Mouse (Mus musculus): ENCODE data around the gene Itpr3. TPM values are rescaled to one million over a fixed set of nuclear protein-coding genes. Genes with fewer than 3 reads are reported as not detected.
A peak's percentile ranks its signal among the peaks of the same experiment; 100 is the strongest.

Itpr3 gene
- polyA plus RNA-seq, 1 experiment: 42.0 TPM

DNA sequence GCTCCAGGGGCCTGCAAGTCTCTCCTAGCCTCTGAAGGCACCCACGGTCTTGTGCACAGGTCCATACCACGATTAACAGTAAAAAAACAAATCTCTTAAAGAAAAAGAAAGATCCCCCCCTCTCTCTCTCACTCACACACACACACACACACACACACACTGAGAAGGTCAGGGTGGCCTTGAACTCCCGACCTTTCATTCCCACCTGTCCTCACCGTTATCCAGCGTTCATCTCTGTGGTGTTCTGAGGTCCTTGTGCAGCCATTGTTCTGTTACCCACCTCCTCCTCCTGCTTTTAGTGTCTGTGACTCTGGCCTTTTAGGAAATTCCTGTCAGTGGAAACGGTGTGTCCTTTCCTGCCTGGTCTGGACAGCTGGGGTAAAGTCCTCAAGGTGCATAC lies 21.4 kb downstream of the Itpr3 start:
- 89% methylated on average over 6 of the region's 6 CpGs for WGBS
- H3K4me3 ChIP-seq (ENCODE audit: control insufficient read depth, insufficient read depth, low read length): no peak overlapping the region
- no peak for TF ChIP-seq POLR2A (IDR thresholded peaks at IDR 0.05; ENCODE audit: control insufficient read depth, extremely low read depth, insufficient read depth, low read length, poor library complexity)
- no peak for TF ChIP-seq CTCF (IDR thresholded peaks at IDR 0.05; ENCODE audit: borderline replicate concordance, control insufficient read depth, extremely low read depth, insufficient read depth, low read length, poor library complexity)
- DNase-seq: no peak
- no peaks in the 10 kb centered on the region for H3K36me3 ChIP-seq (ENCODE audit: control insufficient read depth, insufficient read depth, low read length)
- H3K4me1 ChIP-seq (replicated peaks; ENCODE audit: control insufficient read depth, insufficient read depth, low read length): peaks cover 42% of the 10 kb centered on the region
- no peak overlapping the region for H3K27ac ChIP-seq (ENCODE audit: control insufficient read depth, insufficient read depth, low read length)
- H3K27me3 ChIP-seq (ENCODE audit: control insufficient read depth, insufficient read depth, low read length): no peaks in the 10 kb centered on the region

DNA sequence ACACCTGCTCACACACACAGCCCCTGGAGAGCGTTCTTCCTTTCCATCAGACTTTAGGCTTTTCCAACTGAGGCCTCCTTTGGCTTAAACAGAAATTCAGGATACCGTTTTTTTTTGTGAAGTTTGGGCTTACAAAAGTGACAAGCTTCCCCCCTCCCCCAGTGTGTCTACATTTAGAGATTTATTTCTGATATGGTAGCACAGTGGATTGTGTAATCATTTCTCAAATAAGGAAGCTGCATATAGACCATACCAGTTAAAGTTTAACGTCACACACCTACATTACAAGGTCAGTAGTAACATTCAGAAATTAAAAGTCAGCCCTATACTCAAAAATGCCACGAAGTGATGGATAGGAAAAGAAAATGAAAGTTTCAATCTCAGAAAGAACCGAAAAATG lies 24.8 kb downstream of the Itpr3 start:
- H3K4me1 ChIP-seq (replicated peaks; ENCODE audit: control insufficient read depth, insufficient read depth, low read length): peaks cover 25% of the 10 kb centered on the region
- no peak for TF ChIP-seq POLR2A (IDR thresholded peaks at IDR 0.05; ENCODE audit: control insufficient read depth, extremely low read depth, insufficient read depth, low read length, poor library complexity)
- no peak for TF ChIP-seq CTCF (IDR thresholded peaks at IDR 0.05; ENCODE audit: borderline replicate concordance, control insufficient read depth, extremely low read depth, insufficient read depth, low read length, poor library complexity)
- no peaks in the 10 kb centered on the region for H3K36me3 ChIP-seq (ENCODE audit: control insufficient read depth, insufficient read depth, low read length)
- no peak overlapping the region for H3K4me3 ChIP-seq (ENCODE audit: control insufficient read depth, insufficient read depth, low read length)
- 66% methylated on average over 5 of the region's 5 CpGs for WGBS
- H3K27ac ChIP-seq (ENCODE audit: control insufficient read depth, insufficient read depth, low read length): no peak overlapping the region
- no peaks in the 10 kb centered on the region for H3K27me3 ChIP-seq (ENCODE audit: control insufficient read depth, insufficient read depth, low read length)
- no peak for DNase-seq

DNA sequence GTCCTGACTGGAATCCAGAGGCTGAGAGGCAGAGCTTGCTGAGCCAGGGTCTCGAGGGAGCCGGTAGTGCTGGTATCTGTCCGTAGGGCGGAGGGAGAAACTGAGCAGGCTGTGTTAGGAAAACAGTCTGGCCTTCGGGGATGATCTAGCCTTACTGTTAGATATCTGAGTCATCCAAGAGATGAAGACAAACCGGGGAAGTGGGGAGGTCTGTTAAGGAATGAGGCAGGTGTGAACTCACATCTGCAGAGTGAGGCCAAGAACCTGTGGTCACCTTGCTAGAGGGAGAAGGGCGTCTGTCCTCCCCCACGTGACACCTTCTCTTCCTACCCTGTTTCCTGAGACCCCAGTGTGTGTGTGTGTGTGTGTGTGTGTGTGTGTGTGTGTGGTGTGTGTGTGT lies 25.7 kb downstream of the Itpr3 start:
- Histone ChIP-seq H3K27ac (ENCODE audit: control insufficient read depth, insufficient read depth, low read length) (no peak overlapping the region), H3K36me3 (ENCODE audit: control insufficient read depth, insufficient read depth, low read length) (no peaks in the 10 kb centered on the region), H3K4me1 (replicated peaks; ENCODE audit: control insufficient read depth, insufficient read depth, low read length) (peaks cover 25% of the 10 kb centered on the region), H3K4me3 (ENCODE audit: control insufficient read depth, insufficient read depth, low read length) (no peak overlapping the region), H3K27me3 (ENCODE audit: control insufficient read depth, insufficient read depth, low read length) (no peaks in the 10 kb centered on the region)
- 53% methylated on average over 8 of the region's 8 CpGs for WGBS
- DNase-seq: no peak
- TF ChIP-seq POLR2A (IDR thresholded peaks at IDR 0.05; ENCODE audit: control insufficient read depth, extremely low read depth, insufficient read depth, low read length, poor library complexity) (no peak), CTCF (IDR thresholded peaks at IDR 0.05; ENCODE audit: borderline replicate concordance, control insufficient read depth, extremely low read depth, insufficient read depth, low read length, poor library complexity) (no peak)

DNA sequence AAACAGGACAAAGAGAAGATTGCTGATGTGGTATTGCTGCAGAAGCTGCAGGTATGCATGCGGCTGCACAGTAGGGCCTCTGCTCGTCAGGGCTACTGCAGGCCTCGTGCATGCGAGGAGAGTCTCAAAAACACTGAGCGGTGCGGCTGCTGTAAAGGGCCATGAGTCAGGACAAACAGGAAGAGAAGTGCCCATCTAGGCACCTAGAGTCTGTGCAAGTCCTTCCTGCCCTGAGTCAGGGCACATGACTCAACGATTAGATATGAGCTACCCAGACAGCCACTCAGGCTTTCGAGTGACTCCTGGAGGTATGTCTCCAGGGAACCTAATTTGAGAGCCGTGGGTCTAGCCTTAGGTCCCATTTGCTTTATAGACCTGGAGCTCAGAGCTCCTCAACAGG lies 26.5 kb downstream of the Itpr3 start:
- H3K36me3 ChIP-seq (ENCODE audit: control insufficient read depth, insufficient read depth, low read length): no peaks in the 10 kb centered on the region
- no peak overlapping the region for H3K27ac ChIP-seq (ENCODE audit: control insufficient read depth, insufficient read depth, low read length)
- H3K27me3 ChIP-seq (ENCODE audit: control insufficient read depth, insufficient read depth, low read length): no peaks in the 10 kb centered on the region
- TF ChIP-seq POLR2A (IDR thresholded peaks at IDR 0.05; ENCODE audit: control insufficient read depth, extremely low read depth, insufficient read depth, low read length, poor library complexity) (no peak), CTCF (IDR thresholded peaks at IDR 0.05; ENCODE audit: borderline replicate concordance, control insufficient read depth, extremely low read depth, insufficient read depth, low read length, poor library complexity) (no peak)
- 34% methylated on average over 9 of the region's 9 CpGs for WGBS
- peaks cover 25% of the 10 kb centered on the region for H3K4me1 ChIP-seq (replicated peaks; ENCODE audit: control insufficient read depth, insufficient read depth, low read length)
- no peak overlapping the region for H3K4me3 ChIP-seq (ENCODE audit: control insufficient read depth, insufficient read depth, low read length)
- DNase-seq: no peak

DNA sequence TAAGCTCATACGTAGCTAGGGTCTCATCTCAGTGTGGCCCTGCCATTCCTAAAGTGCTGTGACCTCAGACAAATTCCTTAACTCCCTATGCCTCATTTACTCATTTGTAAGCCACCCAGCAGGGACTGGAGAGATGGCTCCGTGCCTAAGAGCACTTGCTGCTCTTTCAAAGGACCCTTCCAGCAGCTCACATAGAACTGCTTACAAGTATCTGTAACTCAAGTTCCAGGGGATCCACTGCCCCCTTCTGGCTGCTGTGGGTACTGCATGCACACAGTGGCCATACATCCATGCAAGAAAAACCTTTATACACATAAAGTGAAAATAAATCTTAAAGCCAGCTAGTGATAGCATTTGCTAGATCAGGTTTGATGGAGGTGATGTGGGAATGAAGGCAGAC lies 28.6 kb downstream of the Itpr3 start:
- H3K36me3 ChIP-seq (ENCODE audit: control insufficient read depth, insufficient read depth, low read length): 0 out of 2 replicates have a peak, but pooled peaks cover 5% of the 10 kb centered on the region
- WGBS: 90% methylated on average over 2 of the region's 2 CpGs

DNA sequence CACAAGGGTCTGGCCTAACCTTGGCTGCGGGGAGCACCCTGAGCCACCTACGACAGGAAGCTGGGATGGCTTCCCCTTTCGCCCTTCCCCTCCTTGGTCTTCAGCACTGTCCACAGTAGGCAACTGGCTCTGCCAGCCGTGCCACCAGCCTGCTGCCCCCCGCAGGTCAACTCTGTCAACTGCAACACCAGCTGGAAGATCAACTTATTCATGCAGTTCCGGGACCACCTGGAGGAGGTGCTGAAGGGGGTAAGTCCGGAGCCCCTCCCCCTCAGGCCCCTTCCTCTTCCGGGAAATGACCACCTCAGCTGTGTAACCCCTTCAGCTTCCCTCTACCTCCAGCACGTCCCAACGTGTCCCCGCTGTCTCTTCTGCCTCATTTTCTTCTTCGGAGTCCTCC lies 30.3 kb downstream of the Itpr3 start:
- TF ChIP-seq POLR2A (IDR thresholded peaks at IDR 0.05; ENCODE audit: control insufficient read depth, extremely low read depth, insufficient read depth, low read length, poor library complexity): no peak
- TF ChIP-seq CTCF (IDR thresholded peaks at IDR 0.05; ENCODE audit: borderline replicate concordance, control insufficient read depth, extremely low read depth, insufficient read depth, low read length, poor library complexity): peak; percentile 83
- H3K27ac ChIP-seq (ENCODE audit: control insufficient read depth, insufficient read depth, low read length): no peak overlapping the region
- WGBS: 74% methylated on average over 12 of the region's 12 CpGs
- no peak overlapping the region for H3K4me3 ChIP-seq (ENCODE audit: control insufficient read depth, insufficient read depth, low read length)
- DNase-seq: peak; percentile 68
- peaks cover 14% of the 10 kb centered on the region for H3K4me1 ChIP-seq (replicated peaks; ENCODE audit: control insufficient read depth, insufficient read depth, low read length)
- H3K36me3 ChIP-seq (ENCODE audit: control insufficient read depth, insufficient read depth, low read length): 0 out of 2 replicates have a peak, but pooled peaks cover 5% of the 10 kb centered on the region
- H3K27me3 ChIP-seq (ENCODE audit: control insufficient read depth, insufficient read depth, low read length): no peaks in the 10 kb centered on the region

More for the DNA sequence above, 28.6 kb downstream of the Itpr3 start:
- TF ChIP-seq POLR2A (IDR thresholded peaks at IDR 0.05; ENCODE audit: control insufficient read depth, extremely low read depth, insufficient read depth, low read length, poor library complexity) (no peak), CTCF (IDR thresholded peaks at IDR 0.05; ENCODE audit: borderline replicate concordance, control insufficient read depth, extremely low read depth, insufficient read depth, low read length, poor library complexity) (no peak; the same call in 1 of the 2 replicates)
- peak; percentile 76 for DNase-seq
- H3K27ac ChIP-seq (ENCODE audit: control insufficient read depth, insufficient read depth, low read length): no peak overlapping the region
- no peaks in the 10 kb centered on the region for H3K27me3 ChIP-seq (ENCODE audit: control insufficient read depth, insufficient read depth, low read length)
- no peak overlapping the region for H3K4me3 ChIP-seq (ENCODE audit: control insufficient read depth, insufficient read depth, low read length)
- peaks cover 17% of the 10 kb centered on the region for H3K4me1 ChIP-seq (replicated peaks; ENCODE audit: control insufficient read depth, insufficient read depth, low read length)

DNA sequence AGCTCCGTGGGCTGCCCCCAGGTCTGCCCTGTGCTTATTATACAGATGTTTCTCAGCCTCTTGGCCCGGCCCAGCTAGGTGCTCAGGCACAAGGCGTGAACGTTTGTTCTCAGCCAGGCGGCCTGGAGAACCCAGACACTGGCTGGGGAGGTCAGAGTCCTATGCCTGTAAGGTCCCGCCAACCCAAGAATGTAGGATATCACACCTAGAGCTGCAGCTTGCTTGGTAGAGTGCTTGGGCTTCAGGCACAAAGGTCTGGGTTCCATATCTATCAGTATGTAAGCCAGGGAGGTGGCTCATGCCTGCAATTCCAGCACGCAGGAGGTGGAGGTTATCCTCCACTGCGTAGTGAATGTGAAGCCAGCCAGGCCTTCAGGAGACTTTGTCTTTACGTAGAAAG lies 33.0 kb downstream of the Itpr3 start:
- 0 out of 2 replicates have a peak, but pooled peaks cover 8% of the 10 kb centered on the region for H3K36me3 ChIP-seq (ENCODE audit: control insufficient read depth, insufficient read depth, low read length)
- WGBS: 92% methylated on average over 9 of the region's 9 CpGs
- H3K27me3 ChIP-seq (ENCODE audit: control insufficient read depth, insufficient read depth, low read length): no peaks in the 10 kb centered on the region

More for the DNA sequence above, 33.0 kb downstream of the Itpr3 start:
- Histone ChIP-seq H3K4me3 (ENCODE audit: control insufficient read depth, insufficient read depth, low read length) (no peak overlapping the region), H3K27ac (ENCODE audit: control insufficient read depth, insufficient read depth, low read length) (no peak overlapping the region), H3K4me1 (replicated peaks; ENCODE audit: control insufficient read depth, insufficient read depth, low read length) (no peaks in the 10 kb centered on the region)
- TF ChIP-seq CTCF (IDR thresholded peaks at IDR 0.05; ENCODE audit: borderline replicate concordance, control insufficient read depth, extremely low read depth, insufficient read depth, low read length, poor library complexity) (no peak), POLR2A (IDR thresholded peaks at IDR 0.05; ENCODE audit: control insufficient read depth, extremely low read depth, insufficient read depth, low read length, poor library complexity) (no peak)
- no peak for DNase-seq
